Mouse (Mus musculus): Measurements from ENCODE around the gene Ocrl. TPM values are rescaled to one million over a fixed set of nuclear protein-coding genes. Genes with fewer than 3 reads are reported as not detected.

Gene Ocrl
- polyA plus RNA-seq, 1 experiment from 2014 or later, result 26.0 TPM

DNA sequence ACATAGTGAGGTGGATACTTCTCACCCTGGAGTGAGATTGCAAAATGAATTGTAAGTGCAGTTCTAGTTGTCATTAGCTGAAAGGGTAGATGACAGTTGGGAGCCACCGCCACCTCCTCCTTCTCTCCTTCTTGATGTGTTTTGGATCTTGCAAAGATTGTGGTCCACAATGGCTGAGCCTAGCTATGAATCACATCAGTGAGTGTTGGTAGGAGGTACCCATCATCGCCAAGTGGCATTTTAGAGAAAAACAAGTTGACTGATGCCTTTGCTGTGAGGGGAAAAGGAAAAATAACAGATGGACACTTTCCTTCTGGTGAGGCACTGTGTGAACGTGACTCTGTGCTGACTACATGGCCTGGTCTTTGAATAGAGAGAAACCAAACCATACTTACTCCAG, 50.4 kb downstream of the Ocrl start:
- DNase-seq (ENCODE audit: low spot score) (no peak), ATAC-seq (replicated peaks; ENCODE audit: low FRiP score) (no peak)
- Histone ChIP-seq H3K4me3 (ENCODE audit: low read depth, low read length) (no peak overlapping the region), H3K36me3 (ENCODE audit: control insufficient read depth, insufficient read depth, low read length) (no peaks in the 10 kb centered on the region), H3K4me1 (replicated peaks; ENCODE audit: control insufficient read depth, insufficient read depth, low read length) (no peaks in the 10 kb centered on the region), H3K27ac (ENCODE audit: low read depth, low read length) (no peak overlapping the region), H3K9me3 (ENCODE audit: control insufficient read depth, low read length) (no peaks in the 10 kb centered on the region), H3K9ac (ENCODE audit: low read length) (no peak overlapping the region), H3K4me2 (ENCODE audit: low read depth, low read length, severe bottlenecking) (no peak overlapping the region), H3K27me3 (ENCODE audit: control insufficient read depth, insufficient read depth, low read length) (no peaks in the 10 kb centered on the region)
- 87% methylated on average over 3 of the region's 3 CpGs for WGBS

DNA sequence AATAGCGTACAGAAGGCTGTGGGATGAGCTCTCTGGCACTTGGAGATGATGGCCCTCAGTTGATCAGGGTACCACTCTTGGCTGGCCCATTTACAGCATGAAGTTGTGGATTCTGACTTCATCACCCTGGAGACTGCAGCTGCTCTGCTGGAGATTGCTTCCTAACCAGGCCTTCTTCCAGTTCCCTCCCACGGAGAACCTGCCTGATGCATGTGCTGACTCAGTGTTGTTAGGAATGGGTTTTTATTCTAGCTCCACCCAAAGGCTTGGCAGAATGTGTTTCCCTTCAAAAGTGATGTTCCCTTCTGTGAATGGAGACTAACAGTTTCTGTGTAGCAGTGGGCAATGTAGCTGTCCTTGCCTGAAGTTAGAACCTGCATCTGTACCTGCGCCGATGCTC, 58.2 kb downstream of the Ocrl start:
- Histone ChIP-seq H3K9ac (ENCODE audit: low read length) (no peak overlapping the region), H3K4me1 (replicated peaks; ENCODE audit: control insufficient read depth, insufficient read depth, low read length) (no peaks in the 10 kb centered on the region), H3K27me3 (ENCODE audit: control insufficient read depth, insufficient read depth, low read length) (no peaks in the 10 kb centered on the region), H3K36me3 (ENCODE audit: control insufficient read depth, insufficient read depth, low read length) (no peaks in the 10 kb centered on the region), H3K4me2 (ENCODE audit: low read depth, low read length, severe bottlenecking) (no peak overlapping the region), H3K27ac (ENCODE audit: low read depth, low read length) (no peak overlapping the region), H3K4me3 (ENCODE audit: low read depth, low read length) (no peak overlapping the region), H3K9me3 (ENCODE audit: control insufficient read depth, low read length) (no peaks in the 10 kb centered on the region)
- no peak for DNase-seq (ENCODE audit: low spot score)
- WGBS, result 92% methylated on average over 4 of the region's 4 CpGs
- no peak for ATAC-seq (replicated peaks; ENCODE audit: low FRiP score)

DNA sequence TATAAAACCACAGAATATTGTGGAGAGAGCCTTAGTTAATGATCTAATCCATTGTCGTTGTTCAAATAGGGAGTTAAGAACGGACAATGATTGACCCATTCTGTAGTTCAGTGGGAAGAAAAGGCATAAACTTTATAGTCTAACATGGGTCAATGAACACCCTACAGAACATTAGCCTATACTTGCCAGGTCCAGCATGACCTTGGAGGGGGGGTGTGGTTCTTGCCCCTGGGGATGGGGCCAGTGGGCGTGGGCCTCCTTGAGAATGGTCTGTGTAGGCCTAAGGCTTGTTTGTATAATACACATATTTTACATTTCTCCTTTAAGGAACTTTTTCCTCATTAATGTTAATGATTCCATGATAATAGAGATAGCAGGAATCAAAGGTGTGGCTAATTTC, 58.7 kb downstream of the Ocrl start:
- Histone ChIP-seq H3K9ac (ENCODE audit: low read length) (no peak overlapping the region), H3K9me3 (ENCODE audit: control insufficient read depth, low read length) (no peaks in the 10 kb centered on the region), H3K36me3 (ENCODE audit: control insufficient read depth, insufficient read depth, low read length) (no peaks in the 10 kb centered on the region), H3K4me3 (ENCODE audit: low read depth, low read length) (no peak overlapping the region), H3K4me1 (replicated peaks; ENCODE audit: control insufficient read depth, insufficient read depth, low read length) (no peaks in the 10 kb centered on the region), H3K27me3 (ENCODE audit: control insufficient read depth, insufficient read depth, low read length) (no peaks in the 10 kb centered on the region), H3K4me2 (ENCODE audit: low read depth, low read length, severe bottlenecking) (no peak overlapping the region), H3K27ac (ENCODE audit: low read depth, low read length) (no peak overlapping the region)
- ATAC-seq (replicated peaks; ENCODE audit: low FRiP score), result no peak
- DNase-seq (ENCODE audit: low spot score), result no peak
- WGBS, result 93% methylated on average over 3 of the region's 3 CpGs

DNA sequence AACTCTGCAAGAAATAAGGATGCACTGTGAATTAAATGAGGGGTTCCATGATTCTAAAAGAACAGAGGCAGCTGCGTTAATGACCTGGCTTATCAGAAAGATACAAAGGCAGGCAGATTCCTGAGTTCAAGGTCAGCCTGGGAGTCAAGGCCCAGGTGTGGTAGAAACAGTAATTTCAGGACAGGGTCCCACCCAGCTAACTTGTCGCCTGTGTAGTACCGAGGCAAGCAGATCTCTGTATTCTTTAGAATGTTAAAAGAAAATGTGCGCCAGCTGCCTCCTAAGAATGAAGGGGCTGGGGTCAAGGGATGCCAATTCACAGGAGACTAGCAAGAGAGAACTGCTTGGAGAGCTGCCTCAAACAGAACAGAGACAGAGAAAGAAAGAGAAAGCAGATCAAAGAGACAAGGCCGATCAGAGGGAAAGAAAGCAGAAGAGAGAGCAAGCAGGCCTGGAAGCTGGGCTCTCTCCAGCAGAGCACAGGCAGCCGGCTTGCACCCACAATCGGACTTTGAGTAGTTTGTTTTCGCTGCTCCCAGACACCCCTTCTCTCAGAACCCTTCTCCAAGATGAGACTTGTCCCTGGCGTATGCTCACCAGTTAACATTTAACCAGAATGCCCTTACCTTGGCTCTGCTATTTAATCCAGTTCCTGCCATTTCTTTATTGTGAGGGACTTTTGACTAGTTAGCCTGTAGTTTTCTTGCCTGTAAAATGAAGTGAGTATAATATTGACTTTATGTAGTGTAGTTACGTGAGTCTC, 59.4 kb downstream of the Ocrl start:
- no peak for ATAC-seq (replicated peaks; ENCODE audit: low FRiP score)
- no peak overlapping the region for H3K9ac ChIP-seq (ENCODE audit: low read length)
- H3K27ac ChIP-seq (ENCODE audit: low read depth, low read length), result no peak overlapping the region
- DNase-seq (ENCODE audit: low spot score), result no peak
- no peak overlapping the region for H3K4me2 ChIP-seq (ENCODE audit: low read depth, low read length, severe bottlenecking)
- no peaks in the 10 kb centered on the region for H3K9me3 ChIP-seq (ENCODE audit: control insufficient read depth, low read length)
- H3K36me3 ChIP-seq (ENCODE audit: control insufficient read depth, insufficient read depth, low read length), result no peaks in the 10 kb centered on the region
- no peak overlapping the region for H3K4me3 ChIP-seq (ENCODE audit: low read depth, low read length)
- WGBS, result 63% methylated on average over 10 of the region's 10 CpGs
- no peaks in the 10 kb centered on the region for H3K27me3 ChIP-seq (ENCODE audit: control insufficient read depth, insufficient read depth, low read length)
- no peaks in the 10 kb centered on the region for H3K4me1 ChIP-seq (replicated peaks; ENCODE audit: control insufficient read depth, insufficient read depth, low read length)

DNA sequence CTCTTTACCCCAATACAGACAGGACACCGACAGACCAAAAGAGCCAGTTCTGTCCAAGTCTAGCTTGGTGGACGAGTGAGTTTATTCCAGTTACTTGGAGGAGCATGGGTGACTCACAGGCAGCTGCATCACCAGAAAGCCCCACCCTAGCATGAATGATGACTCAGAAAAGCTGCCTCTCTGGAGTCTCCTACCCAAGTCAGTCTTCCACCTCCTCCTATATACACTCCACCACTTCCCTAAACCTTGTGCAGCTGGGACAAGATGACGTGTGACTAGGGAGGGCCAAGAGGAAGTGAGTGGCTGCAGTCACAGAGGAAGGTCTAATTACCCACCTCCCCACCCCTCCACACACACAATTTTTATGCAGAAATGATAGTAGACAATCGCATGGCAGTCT, 64.4 kb downstream of the Ocrl start:
- no peaks in the 10 kb centered on the region for H3K9me3 ChIP-seq (ENCODE audit: control insufficient read depth, low read length)
- H3K4me1 ChIP-seq (replicated peaks; ENCODE audit: control insufficient read depth, insufficient read depth, low read length), result no peaks in the 10 kb centered on the region
- 71% methylated on average over 4 of the region's 4 CpGs for WGBS
- no peak overlapping the region for H3K4me3 ChIP-seq (ENCODE audit: low read depth, low read length)
- H3K36me3 ChIP-seq (ENCODE audit: control insufficient read depth, insufficient read depth, low read length), result no peaks in the 10 kb centered on the region
- no peak overlapping the region for H3K4me2 ChIP-seq (ENCODE audit: low read depth, low read length, severe bottlenecking)
- no peak overlapping the region for H3K9ac ChIP-seq (ENCODE audit: low read length)
- ATAC-seq (replicated peaks; ENCODE audit: low FRiP score), result no peak
- no peaks in the 10 kb centered on the region for H3K27me3 ChIP-seq (ENCODE audit: control insufficient read depth, insufficient read depth, low read length)
- H3K27ac ChIP-seq (ENCODE audit: low read depth, low read length), result no peak overlapping the region
- DNase-seq (ENCODE audit: low spot score), result no peak

DNA sequence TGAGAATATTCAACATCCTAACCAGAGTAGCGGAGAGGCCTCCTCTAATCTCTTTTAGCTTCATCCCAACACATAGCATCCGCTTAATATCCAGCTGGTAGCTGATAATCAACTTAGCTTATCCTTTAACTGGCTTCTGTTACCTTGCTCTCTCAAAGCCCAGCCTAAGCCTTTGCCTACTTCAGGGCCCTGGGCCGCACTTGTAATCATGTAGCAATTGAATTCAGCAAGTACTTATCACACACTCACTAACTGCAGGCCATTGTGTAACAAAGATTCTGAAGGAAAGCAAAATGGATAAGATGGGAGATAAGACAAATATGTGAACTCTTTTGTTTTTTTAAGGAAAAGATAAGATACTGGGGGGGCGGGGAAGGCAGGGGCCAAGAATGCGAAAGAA, 64.9 kb downstream of the Ocrl start:
- Histone ChIP-seq H3K9me3 (ENCODE audit: control insufficient read depth, low read length) (no peaks in the 10 kb centered on the region), H3K4me3 (ENCODE audit: low read depth, low read length) (no peak overlapping the region), H3K27ac (ENCODE audit: low read depth, low read length) (no peak overlapping the region), H3K4me1 (replicated peaks; ENCODE audit: control insufficient read depth, insufficient read depth, low read length) (no peaks in the 10 kb centered on the region), H3K27me3 (ENCODE audit: control insufficient read depth, insufficient read depth, low read length) (no peaks in the 10 kb centered on the region), H3K9ac (ENCODE audit: low read length) (no peak overlapping the region), H3K4me2 (ENCODE audit: low read depth, low read length, severe bottlenecking) (no peak overlapping the region), H3K36me3 (ENCODE audit: control insufficient read depth, insufficient read depth, low read length) (no peaks in the 10 kb centered on the region)
- DNase-seq (ENCODE audit: low spot score) (no peak), ATAC-seq (replicated peaks; ENCODE audit: low FRiP score) (no peak)
- 89% methylated on average over 5 of the region's 5 CpGs for WGBS

DNA sequence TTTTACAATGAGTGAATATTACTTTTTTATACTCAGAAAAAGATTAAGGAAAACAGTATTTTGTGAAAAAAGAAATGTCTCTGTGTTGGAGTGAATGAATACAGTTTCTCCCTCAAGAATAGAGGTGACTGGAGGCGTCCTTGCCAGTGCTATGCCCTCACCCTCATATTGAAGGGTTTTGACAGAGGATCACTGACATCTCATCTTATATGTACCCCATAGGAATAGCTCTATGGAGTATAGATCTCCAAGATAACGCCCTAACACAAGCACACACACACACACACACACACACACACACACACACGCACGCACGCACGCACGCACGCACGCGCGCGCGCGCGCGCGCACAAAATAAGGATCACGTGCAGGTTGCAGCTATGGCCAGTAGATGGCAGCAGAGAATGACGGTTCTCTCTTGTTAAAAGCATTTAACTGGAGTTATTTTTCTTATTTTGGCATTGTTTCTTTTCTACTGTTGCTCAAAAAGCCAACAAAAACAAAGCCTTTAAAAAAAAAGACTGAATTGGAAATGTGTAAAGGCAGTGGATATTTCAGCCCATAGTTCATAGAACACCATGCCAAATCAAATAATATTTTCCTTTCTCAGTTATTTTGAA, 72.9 kb downstream of the Ocrl start:
- no peaks in the 10 kb centered on the region for H3K27me3 ChIP-seq (ENCODE audit: control insufficient read depth, insufficient read depth, low read length)
- no peak overlapping the region for H3K4me3 ChIP-seq (ENCODE audit: low read depth, low read length)
- no peaks in the 10 kb centered on the region for H3K36me3 ChIP-seq (ENCODE audit: control insufficient read depth, insufficient read depth, low read length)
- DNase-seq (ENCODE audit: low spot score), result peak; percentile 75
- no peak for ATAC-seq (replicated peaks; ENCODE audit: low FRiP score)
- 22% methylated on average over 19 of the region's 19 CpGs for WGBS
- peak overlapping the region; percentile 27; the same call in 1 of the 2 replicates for H3K4me2 ChIP-seq (ENCODE audit: low read depth, low read length, severe bottlenecking)
- H3K9ac ChIP-seq (ENCODE audit: low read length), result no peak overlapping the region; the same call in 1 of the 2 replicates
- H3K4me1 ChIP-seq (replicated peaks; ENCODE audit: control insufficient read depth, insufficient read depth, low read length), result no peaks in the 10 kb centered on the region
- H3K9me3 ChIP-seq (ENCODE audit: control insufficient read depth, low read length), result no peaks in the 10 kb centered on the region
- H3K27ac ChIP-seq (ENCODE audit: low read depth, low read length), result no peak overlapping the region

DNA sequence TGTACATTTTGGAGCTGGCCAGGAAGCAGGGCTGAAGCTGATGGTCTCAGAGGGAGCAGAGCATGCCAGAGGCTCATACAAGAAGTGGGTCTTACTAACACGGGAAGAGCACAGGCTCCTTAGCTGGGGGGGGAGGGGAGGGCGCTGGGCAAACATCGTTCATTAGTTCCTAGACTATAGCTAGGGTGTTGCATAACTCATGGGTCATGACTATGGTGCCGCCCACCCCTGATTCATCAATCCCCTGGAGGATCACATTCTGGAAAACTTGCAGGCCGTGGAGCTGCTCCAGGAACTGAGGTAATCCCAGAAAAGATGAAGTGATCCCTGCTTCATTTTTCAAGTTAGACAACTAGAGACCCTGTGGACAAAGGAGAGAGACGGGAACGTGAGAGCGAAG, 75.8 kb downstream of the Ocrl start:
- Histone ChIP-seq H3K27ac (ENCODE audit: low read depth, low read length) (no peak overlapping the region), H3K9me3 (ENCODE audit: control insufficient read depth, low read length) (no peaks in the 10 kb centered on the region), H3K4me2 (ENCODE audit: low read depth, low read length, severe bottlenecking) (no peak overlapping the region), H3K27me3 (ENCODE audit: control insufficient read depth, insufficient read depth, low read length) (no peaks in the 10 kb centered on the region), H3K4me3 (ENCODE audit: low read depth, low read length) (no peak overlapping the region), H3K9ac (ENCODE audit: low read length) (no peak overlapping the region), H3K36me3 (ENCODE audit: control insufficient read depth, insufficient read depth, low read length) (no peaks in the 10 kb centered on the region), H3K4me1 (replicated peaks; ENCODE audit: control insufficient read depth, insufficient read depth, low read length) (no peaks in the 10 kb centered on the region)
- ATAC-seq (replicated peaks; ENCODE audit: low FRiP score) (no peak), DNase-seq (ENCODE audit: low spot score) (no peak)
- 76% methylated on average over 8 of the region's 8 CpGs for WGBS

DNA sequence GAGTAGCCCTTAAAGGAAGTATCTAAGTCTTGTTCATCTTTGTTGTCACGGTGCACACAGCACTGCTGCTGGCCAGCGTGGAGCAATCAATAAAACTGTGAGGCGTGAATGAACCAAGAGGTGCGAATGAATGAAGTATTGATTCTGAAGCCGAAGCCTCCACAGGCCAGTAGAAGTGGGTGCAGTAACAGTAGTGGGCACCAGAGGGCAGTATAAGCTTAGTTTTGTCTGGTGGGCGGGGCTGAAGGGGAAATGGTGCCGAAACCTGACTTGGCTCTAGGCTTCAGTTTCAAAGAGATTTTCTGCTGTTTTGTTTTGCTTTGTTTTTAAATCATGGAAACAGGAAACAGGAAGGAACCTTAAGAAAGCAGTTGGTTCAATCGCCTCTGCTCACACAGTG, 80.4 kb downstream of the Ocrl start:
- H3K27me3 ChIP-seq (ENCODE audit: control insufficient read depth, insufficient read depth, low read length), result no peaks in the 10 kb centered on the region
- no peak overlapping the region for H3K4me2 ChIP-seq (ENCODE audit: low read depth, low read length, severe bottlenecking)
- ATAC-seq (replicated peaks; ENCODE audit: low FRiP score) (0 out of 2 replicates have a peak, but pooled peaks have one; percentile 44), DNase-seq (ENCODE audit: low spot score) (peak; percentile 83)
- no peak overlapping the region for H3K27ac ChIP-seq (ENCODE audit: low read depth, low read length)
- WGBS, result 16% methylated on average over 8 of the region's 8 CpGs
- H3K9ac ChIP-seq (ENCODE audit: low read length), result no peak overlapping the region
- H3K36me3 ChIP-seq (ENCODE audit: control insufficient read depth, insufficient read depth, low read length), result no peaks in the 10 kb centered on the region
- H3K4me3 ChIP-seq (ENCODE audit: low read depth, low read length), result no peak overlapping the region
- no peaks in the 10 kb centered on the region for H3K9me3 ChIP-seq (ENCODE audit: control insufficient read depth, low read length)
- no peaks in the 10 kb centered on the region for H3K4me1 ChIP-seq (replicated peaks; ENCODE audit: control insufficient read depth, insufficient read depth, low read length)
